Mouse (Mus musculus) forebrain, embryonic 16.5 days (tissue): ENCODE results near the gene Ldlrad2. TPM values are rescaled to one million over a fixed set of nuclear protein-coding genes. Genes with fewer than 3 reads are reported as not detected.

Source experiments
- ATAC-seq: fragments of 200-750 bp; cut with Nextera tagmentation; 2 replicates; pipeline ENCODE4 v1.8.0; 2017; ENCODE audit warnings: mild to moderate bottlenecking, moderate library complexity
- H3K27ac ChIP-seq: fragments of 300-500 bp; sonication (generic); 2 replicates; pipeline ENCODE4 v1.5.1; 2014; ENCODE audit warnings: low read length, control low read depth
- H3K27me3 ChIP-seq: fragments of 300-500 bp; sonication (generic); replicated peaks from 2 replicates; pipeline ENCODE4 v1.6.1; 2014; ENCODE audit warnings: low read length; ENCODE audit not compliant: control insufficient read depth, insufficient read depth
- H3K36me3 ChIP-seq: fragments of 300-500 bp; sonication (generic); 2 replicates; pipeline ENCODE4 v1.6.1; 2014; ENCODE audit not compliant: control insufficient read depth, insufficient read depth
- H3K4me1 ChIP-seq: fragments of 300-500 bp; sonication (generic); replicated peaks from 2 replicates; pipeline ENCODE4 v1.6.1; 2014; ENCODE audit warnings: low read length; ENCODE audit not compliant: control insufficient read depth, insufficient read depth
- H3K4me2 ChIP-seq: fragments of 300-500 bp; sonication (generic); 2 replicates; pipeline ENCODE4 v1.6.1; 2014; ENCODE audit warnings: mild to moderate bottlenecking, low read length, control low read depth
- H3K4me3 ChIP-seq: fragments of 300-500 bp; sonication (generic); replicated peaks from 2 replicates; pipeline ENCODE4 v1.5.1; 2014; ENCODE audit warnings: mild to moderate bottlenecking, low read length, control low read depth
- H3K9ac ChIP-seq: fragments of 300-500 bp; sonication (generic); replicated peaks from 2 replicates; pipeline ENCODE4 v1.6.1; 2014; ENCODE audit warnings: low read depth, low read length, control low read depth
- H3K9me3 ChIP-seq: fragments of 300-500 bp; sonication (generic); 2 replicates; pipeline ENCODE4 v1.6.1; 2016; ENCODE audit warnings: low read length; ENCODE audit not compliant: control insufficient read depth
- WGBS: fragments of 180-500 bp; shearing (Covaris S2); extraction: QIAGEN DNeasy Blood & Tissue Kit; methylation state at CpG from one replicate; pipeline ENCODE4 v1.1.7; 2014; 5-methylcytosine and 5-hydroxymethylcytosine counted together
- microRNA-seq: library from miRNA; unstranded; fragments of <30 nt; microRNA quantifications from one replicate; pipeline ENCODE4, GENCODE M21; 2017
- polyA plus RNA-seq: library from polyadenylated mRNA; unstranded; fragments of >200 nt; fragmentation: Nextera tagmentation; extraction: Ambion mirVana; gene quantifications from 2 replicates; pipeline ENCODE4 v1.2.1, GENCODE M21; 2015

The Ldlrad2 gene
- polyA plus RNA-seq, 1 experiment from 2014 or later: not detected

GRCm38 (mm10) chr4:137527872-137528271 is 46.5 kb downstream of the Ldlrad2 start:
- H3K36me3 ChIP-seq: no peaks in the 10 kb centered on the region
- no peak overlapping the region for H3K4me2 ChIP-seq
- no peaks in the 10 kb centered on the region for H3K9me3 ChIP-seq
- H3K27me3 ChIP-seq: no peaks in the 10 kb centered on the region
- no peak for ATAC-seq
- H3K4me3 ChIP-seq: no peak overlapping the region
- WGBS: 83% methylated on average over 6 of the region's 6 CpGs
- no peaks in the 10 kb centered on the region for H3K4me1 ChIP-seq
- no peak overlapping the region for H3K27ac ChIP-seq
- no peak overlapping the region for H3K9ac ChIP-seq

- no peak overlapping the region for H3K9ac ChIP-seq
- no peaks in the 10 kb centered on the region for H3K4me1 ChIP-seq
- H3K36me3 ChIP-seq: no peaks in the 10 kb centered on the region
- no peak overlapping the region for H3K27ac ChIP-seq
- no peaks in the 10 kb centered on the region for H3K27me3 ChIP-seq
- no peaks in the 10 kb centered on the region for H3K9me3 ChIP-seq
- no peak overlapping the region for H3K4me3 ChIP-seq
- no peak for ATAC-seq
- 55% methylated on average over 4 of the region's 4 CpGs for WGBS
- no peak overlapping the region for H3K4me2 ChIP-seq
These were observed 47.0 kb downstream of the Ldlrad2 start for GRCm38 (mm10) chr4:137527368-137527767.

- no peaks in the 10 kb centered on the region for H3K4me1 ChIP-seq
These were observed 48.9 kb downstream of the Ldlrad2 start for GRCm38 (mm10) chr4:137525426-137525825.

More at GRCm38 (mm10) chr4:137525426-137525825, 48.9 kb downstream of the Ldlrad2 start:
- ATAC-seq: no peak
- H3K9ac ChIP-seq: no peak overlapping the region
- H3K27me3 ChIP-seq: no peaks in the 10 kb centered on the region
- H3K4me2 ChIP-seq: no peak overlapping the region
- no peaks in the 10 kb centered on the region for H3K9me3 ChIP-seq
- H3K4me3 ChIP-seq: no peak overlapping the region
- H3K36me3 ChIP-seq: no peaks in the 10 kb centered on the region
- WGBS: 100% methylated on average over 1 of the region's 1 CpGs
- no peak overlapping the region for H3K27ac ChIP-seq

Small RNA genes within 50 kb of the gene (microRNA-seq; reads per million reads assigned to microRNA genes)
- not detected for gene Mir7018

Other genes starting within 250 kb of the Ldlrad2 start
- 912 and 941 TPM in 2 replicates for gene Cdc42, start 216.8 kb downstream of the Ldlrad2 start, polyA plus RNA-seq
- gene Cela3a, start 164.8 kb downstream of the Ldlrad2 start, polyA plus RNA-seq: not detected in 2 replicates
- not detected in 2 replicates for gene Cela3b, start 144.0 kb downstream of the Ldlrad2 start, polyA plus RNA-seq
- gene 1700013G24Rik, start 121.3 kb downstream of the Ldlrad2 start, polyA plus RNA-seq: not detected in 2 replicates
- gene Hspg2, start 105.8 kb downstream of the Ldlrad2 start, polyA plus RNA-seq: 3.2 and 4.9 TPM in 2 replicates
- 80.1 and 82.6 TPM in 2 replicates for gene Usp48, start 19.2 kb upstream of the Ldlrad2 start, polyA plus RNA-seq
- 35.4 and 51.6 TPM in 2 replicates for gene Rap1gap, start 90.2 kb upstream of the Ldlrad2 start, polyA plus RNA-seq
- gene Alpl, start 221.8 kb upstream of the Ldlrad2 start, polyA plus RNA-seq: 7.6 and 10.5 TPM in 2 replicates